Mouse (Mus musculus): ENCODE measurements around the gene Cyb5d2. TPM values are rescaled to one million over a fixed set of nuclear protein-coding genes. Genes with fewer than 3 reads are reported as not detected.

The Cyb5d2 gene
- polyA plus RNA-seq, 1 experiment from 2014 or later, result 4.1 TPM

GRCm38 (mm10) chr11:72818067-72818466 lies 22.1 kb upstream of the Cyb5d2 start:
- Histone ChIP-seq H3K36me3 (replicated peaks; ENCODE audit: insufficient read depth, low read length) (peaks cover 38% of the 10 kb centered on the region), H3K27ac (ENCODE audit: low read depth) (no peak overlapping the region), H3K4me3 (ENCODE audit: low read depth, low read length) (no peak overlapping the region), H3K4me1 (ENCODE audit: insufficient read depth) (0 out of 2 replicates have a peak, but pooled peaks cover 2% of the 10 kb centered on the region), H3K9me3 (ENCODE audit: low read length) (no peaks in the 10 kb centered on the region), H3K4me2 (ENCODE audit: low read depth, low read length) (no peak overlapping the region), H3K9ac (replicated peaks) (no peak overlapping the region), H3K27me3 (ENCODE audit: insufficient read depth, low read length) (no peaks in the 10 kb centered on the region)
- 89% methylated on average over 7 of the region's 7 CpGs for WGBS (ENCODE audit: insufficient replicate concordance)
- TF ChIP-seq EP300 (IDR thresholded peaks at IDR 0.05; ENCODE audit: low read depth), result no peak
- no peak for TF ChIP-seq CTCF (IDR thresholded peaks at IDR 0.05; ENCODE audit: low read depth)
- DNase-seq (no peak), ATAC-seq (no peak)

GRCm38 (mm10) chr11:72816859-72817258 lies 20.9 kb upstream of the Cyb5d2 start:
- no peak for TF ChIP-seq CTCF (IDR thresholded peaks at IDR 0.05; ENCODE audit: low read depth)
- no peak for TF ChIP-seq EP300 (IDR thresholded peaks at IDR 0.05; ENCODE audit: low read depth)
- no peaks in the 10 kb centered on the region for H3K9me3 ChIP-seq (ENCODE audit: low read length)
- no peak overlapping the region for H3K4me3 ChIP-seq (ENCODE audit: low read depth, low read length)
- DNase-seq (no peak), ATAC-seq (no peak)
- no peak overlapping the region for H3K9ac ChIP-seq (replicated peaks)
- H3K27me3 ChIP-seq (ENCODE audit: insufficient read depth, low read length), result no peaks in the 10 kb centered on the region
- 65% methylated on average over 1 of the region's 1 CpGs for WGBS (ENCODE audit: insufficient replicate concordance)
- H3K4me1 ChIP-seq (ENCODE audit: insufficient read depth), result 0 out of 2 replicates have a peak, but pooled peaks cover 2% of the 10 kb centered on the region
- H3K27ac ChIP-seq (ENCODE audit: low read depth), result no peak overlapping the region
- H3K4me2 ChIP-seq (ENCODE audit: low read depth, low read length), result no peak overlapping the region
- peaks cover 29% of the 10 kb centered on the region for H3K36me3 ChIP-seq (replicated peaks; ENCODE audit: insufficient read depth, low read length)

DNA sequence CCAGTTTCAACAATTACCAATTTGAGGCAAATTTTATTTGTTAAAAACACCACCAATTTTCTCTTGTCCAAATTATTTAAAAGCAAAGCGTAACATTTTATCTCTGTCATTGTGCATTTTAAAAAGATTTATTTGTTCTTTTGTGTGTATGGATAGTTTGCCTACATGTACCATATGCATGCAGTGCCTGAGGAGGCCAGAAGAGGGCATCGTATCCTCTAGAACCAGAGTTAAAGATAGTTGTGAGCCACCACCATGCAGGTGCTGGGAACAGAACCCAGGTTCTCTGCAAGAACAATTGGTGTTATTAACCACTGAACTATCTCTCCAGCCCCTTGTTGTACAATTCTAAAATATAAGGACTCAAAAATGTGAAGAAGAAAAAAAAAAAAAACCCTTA lies 18.2 kb upstream of the Cyb5d2 start:
- Histone ChIP-seq H3K4me2 (ENCODE audit: low read depth, low read length) (no peak overlapping the region), H3K4me1 (ENCODE audit: insufficient read depth) (0 out of 2 replicates have a peak, but pooled peaks cover 2% of the 10 kb centered on the region), H3K9ac (replicated peaks) (no peak overlapping the region), H3K36me3 (replicated peaks; ENCODE audit: insufficient read depth, low read length) (peaks cover 11% of the 10 kb centered on the region), H3K4me3 (ENCODE audit: low read depth, low read length) (no peak overlapping the region), H3K9me3 (ENCODE audit: low read length) (no peaks in the 10 kb centered on the region), H3K27me3 (ENCODE audit: insufficient read depth, low read length) (no peaks in the 10 kb centered on the region), H3K27ac (ENCODE audit: low read depth) (no peak overlapping the region)
- 79% methylated on average over 2 of the region's 2 CpGs for WGBS (ENCODE audit: insufficient replicate concordance)
- ATAC-seq, result no peak
- TF ChIP-seq CTCF (IDR thresholded peaks at IDR 0.05; ENCODE audit: low read depth) (peak; percentile 48), EP300 (IDR thresholded peaks at IDR 0.05; ENCODE audit: low read depth) (no peak)
- no peak for DNase-seq

DNA sequence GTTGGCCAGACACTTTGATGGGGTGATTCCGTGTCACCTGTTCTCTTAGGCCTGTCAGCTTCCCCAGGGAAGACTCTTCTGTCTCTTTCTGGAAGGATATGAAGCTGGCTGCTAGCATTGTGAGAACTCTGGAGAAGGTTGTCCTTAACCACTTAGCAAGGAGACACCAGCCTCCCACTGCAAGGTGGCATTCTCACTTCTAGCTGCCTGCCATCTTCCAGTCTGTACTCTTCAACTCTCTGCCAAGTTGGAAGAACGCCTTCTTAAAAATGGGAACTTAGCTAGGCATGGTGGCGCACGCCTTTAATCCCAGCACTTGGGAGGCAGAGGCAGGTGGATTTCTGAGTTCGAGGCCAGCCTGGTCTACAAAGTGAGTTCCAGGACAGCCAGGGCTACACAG lies 17.7 kb upstream of the Cyb5d2 start:
- no peak for TF ChIP-seq CTCF (IDR thresholded peaks at IDR 0.05; ENCODE audit: low read depth)
- TF ChIP-seq EP300 (IDR thresholded peaks at IDR 0.05; ENCODE audit: low read depth), result no peak
- ATAC-seq (no peak), DNase-seq (no peak)
- Histone ChIP-seq H3K9ac (replicated peaks) (no peak overlapping the region), H3K4me2 (ENCODE audit: low read depth, low read length) (no peak overlapping the region), H3K27me3 (ENCODE audit: insufficient read depth, low read length) (no peaks in the 10 kb centered on the region), H3K9me3 (ENCODE audit: low read length) (no peaks in the 10 kb centered on the region), H3K4me3 (ENCODE audit: low read depth, low read length) (no peak overlapping the region), H3K36me3 (replicated peaks; ENCODE audit: insufficient read depth, low read length) (peaks cover 6% of the 10 kb centered on the region), H3K4me1 (ENCODE audit: insufficient read depth) (0 out of 2 replicates have a peak, but pooled peaks cover 2% of the 10 kb centered on the region), H3K27ac (ENCODE audit: low read depth) (no peak overlapping the region)
- 97% methylated on average over 5 of the region's 5 CpGs for WGBS (ENCODE audit: insufficient replicate concordance)

DNA sequence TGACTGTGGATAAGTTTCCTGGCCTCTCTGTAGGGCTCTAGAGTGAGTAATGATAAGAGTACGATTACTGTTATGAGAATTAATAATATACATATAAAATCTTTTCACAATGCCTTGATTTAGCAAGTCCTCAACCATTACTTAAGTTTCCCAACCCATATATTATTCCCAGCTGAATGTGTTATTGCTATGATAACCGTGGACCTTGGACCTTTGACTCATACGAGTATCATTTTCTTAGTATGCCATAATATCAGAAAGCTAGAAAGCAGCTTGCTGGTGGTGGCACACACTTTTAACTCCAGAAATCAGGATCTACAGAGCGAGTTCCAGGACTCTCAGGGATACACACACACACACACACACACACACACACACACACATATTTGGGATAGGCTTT lies 12.1 kb upstream of the Cyb5d2 start:
- Histone ChIP-seq H3K27ac (ENCODE audit: low read depth) (no peak overlapping the region), H3K36me3 (replicated peaks; ENCODE audit: insufficient read depth, low read length) (no peaks in the 10 kb centered on the region), H3K4me1 (ENCODE audit: insufficient read depth) (0 out of 2 replicates have a peak, but pooled peaks cover 3% of the 10 kb centered on the region), H3K4me2 (ENCODE audit: low read depth, low read length) (no peak overlapping the region), H3K9ac (replicated peaks) (no peak overlapping the region), H3K9me3 (ENCODE audit: low read length) (no peaks in the 10 kb centered on the region), H3K4me3 (ENCODE audit: low read depth, low read length) (no peak overlapping the region), H3K27me3 (ENCODE audit: insufficient read depth, low read length) (no peaks in the 10 kb centered on the region)
- no peak for TF ChIP-seq CTCF (IDR thresholded peaks at IDR 0.05; ENCODE audit: low read depth)
- TF ChIP-seq EP300 (IDR thresholded peaks at IDR 0.05; ENCODE audit: low read depth), result no peak
- WGBS (ENCODE audit: insufficient replicate concordance), result 84% methylated on average over 4 of the region's 4 CpGs
- no peak for ATAC-seq
- no peak for DNase-seq

GRCm38 (mm10) chr11:72806556-72806955 lies 10.6 kb upstream of the Cyb5d2 start:
- ATAC-seq, result no peak
- Histone ChIP-seq H3K4me3 (ENCODE audit: low read depth, low read length) (no peak overlapping the region), H3K9ac (replicated peaks) (no peak overlapping the region), H3K4me1 (ENCODE audit: insufficient read depth) (0 out of 2 replicates have a peak, but pooled peaks cover 3% of the 10 kb centered on the region), H3K4me2 (ENCODE audit: low read depth, low read length) (no peak overlapping the region), H3K36me3 (replicated peaks; ENCODE audit: insufficient read depth, low read length) (no peaks in the 10 kb centered on the region), H3K27me3 (ENCODE audit: insufficient read depth, low read length) (no peaks in the 10 kb centered on the region), H3K9me3 (ENCODE audit: low read length) (no peaks in the 10 kb centered on the region), H3K27ac (ENCODE audit: low read depth) (no peak overlapping the region)
- 63% methylated on average over 2 of the region's 2 CpGs for WGBS (ENCODE audit: insufficient replicate concordance)
- TF ChIP-seq EP300 (IDR thresholded peaks at IDR 0.05; ENCODE audit: low read depth), result no peak
- TF ChIP-seq CTCF (IDR thresholded peaks at IDR 0.05; ENCODE audit: low read depth), result no peak
- DNase-seq, result no peak

- DNase-seq (no peak), ATAC-seq (no peak)
- Histone ChIP-seq H3K27ac (ENCODE audit: low read depth) (no peak overlapping the region), H3K4me1 (ENCODE audit: insufficient read depth) (0 out of 2 replicates have a peak, but pooled peaks cover 3% of the 10 kb centered on the region), H3K4me2 (ENCODE audit: low read depth, low read length) (no peak overlapping the region), H3K27me3 (ENCODE audit: insufficient read depth, low read length) (no peaks in the 10 kb centered on the region), H3K9me3 (ENCODE audit: low read length) (no peaks in the 10 kb centered on the region), H3K36me3 (replicated peaks; ENCODE audit: insufficient read depth, low read length) (no peaks in the 10 kb centered on the region), H3K4me3 (ENCODE audit: low read depth, low read length) (no peak overlapping the region), H3K9ac (replicated peaks) (no peak overlapping the region)
- 72% methylated on average over 3 of the region's 3 CpGs for WGBS (ENCODE audit: insufficient replicate concordance)
- TF ChIP-seq CTCF (IDR thresholded peaks at IDR 0.05; ENCODE audit: low read depth) (no peak), EP300 (IDR thresholded peaks at IDR 0.05; ENCODE audit: low read depth) (no peak)
Observed at GRCm38 (mm10) chr11:72805232-72805631, 9.3 kb upstream of the Cyb5d2 start.

Data from liver, postnatal 0 days (tissue).